Mouse (Mus musculus): Measurements from ENCODE around the gene Hist1h1c. TPM values are rescaled to one million over a fixed set of nuclear protein-coding genes. Genes with fewer than 3 reads are reported as not detected.

Gene Hist1h1c
- polyA plus RNA-seq, 1 experiment from 2014 or later, result 36.4 TPM

Small RNAs within 50 kb of the gene (microRNA-seq; reads per million reads assigned to microRNA genes)
- gene Gm44314 (ENCODE audit: borderline number of aligned reads) (not detected), gene Gm44484 (ENCODE audit: borderline number of aligned reads) (not detected)

Other genes starting within 250 kb of the Hist1h1c start
- 0.55 and 0.65 TPM in 2 replicates for gene Btn2a2, start 250.0 kb upstream of the Hist1h1c start, polyA plus RNA-seq (2015; fragmentation: Nextera tagmentation; extraction: Ambion mirVana)
- gene Hist1h4h, start 207.8 kb upstream of the Hist1h1c start, polyA plus RNA-seq (2015; fragmentation: Nextera tagmentation; extraction: Ambion mirVana), result 6.1 and 7.1 TPM in 2 replicates
- 2.7 and 3.4 TPM in 2 replicates for gene Hist1h2af, start 204.9 kb upstream of the Hist1h1c start, polyA plus RNA-seq (2015; fragmentation: Nextera tagmentation; extraction: Ambion mirVana)
- gene Hist1h3g, start 203.4 kb upstream of the Hist1h1c start, polyA plus RNA-seq (2015; fragmentation: Nextera tagmentation; extraction: Ambion mirVana), result 3.2 and 5.3 TPM in 2 replicates
- gene Hist1h2bh, start 195.4 kb upstream of the Hist1h1c start, polyA plus RNA-seq (2015; fragmentation: Nextera tagmentation; extraction: Ambion mirVana), result 1.0 and 1.1 TPM in 2 replicates
- gene Hist1h3f, start 194.8 kb upstream of the Hist1h1c start, polyA plus RNA-seq (2015; fragmentation: Nextera tagmentation; extraction: Ambion mirVana), result 0.25 and 0.37 TPM in 2 replicates
- 1.1 and 1.7 TPM in 2 replicates for gene Hist1h4f, start 187.2 kb upstream of the Hist1h1c start, polyA plus RNA-seq (2015; fragmentation: Nextera tagmentation; extraction: Ambion mirVana)
- 0.44 and 0.55 TPM in 2 replicates for gene Hist1h1d, start 185.5 kb upstream of the Hist1h1c start, polyA plus RNA-seq (2015; fragmentation: Nextera tagmentation; extraction: Ambion mirVana)
- gene Hist1h3e, start 176.4 kb upstream of the Hist1h1c start, polyA plus RNA-seq (2015; fragmentation: Nextera tagmentation; extraction: Ambion mirVana), result 3.7 and 4.4 TPM in 2 replicates
- 53.3 and 77.8 TPM in 2 replicates for gene Hist1h2ae, start 167.6 kb upstream of the Hist1h1c start, polyA plus RNA-seq (2015; fragmentation: Nextera tagmentation; extraction: Ambion mirVana)
- 6.5 and 8.3 TPM in 2 replicates for gene Hist1h2bg, start 167.4 kb upstream of the Hist1h1c start, polyA plus RNA-seq (2015; fragmentation: Nextera tagmentation; extraction: Ambion mirVana)
- gene Hist1h2bf, start 164.6 kb upstream of the Hist1h1c start, polyA plus RNA-seq (2015; fragmentation: Nextera tagmentation; extraction: Ambion mirVana), result 2.8 and 3.7 TPM in 2 replicates
- gene Hist1h2ad, start 164.4 kb upstream of the Hist1h1c start, polyA plus RNA-seq (2015; fragmentation: Nextera tagmentation; extraction: Ambion mirVana), result 1.8 and 3.9 TPM in 2 replicates
- gene Hist1h3d, start 163.0 kb upstream of the Hist1h1c start, polyA plus RNA-seq (2015; fragmentation: Nextera tagmentation; extraction: Ambion mirVana), result 5.0 and 6.0 TPM in 2 replicates
- 86.2 and 107 TPM in 2 replicates for gene Hist1h4d, start 157.2 kb upstream of the Hist1h1c start, polyA plus RNA-seq (2015; fragmentation: Nextera tagmentation; extraction: Ambion mirVana)
- 2.7 and 3.6 TPM in 2 replicates for gene Hist1h2be, start 117.7 kb upstream of the Hist1h1c start, polyA plus RNA-seq (2015; fragmentation: Nextera tagmentation; extraction: Ambion mirVana)
- gene Hist1h1e, start 116.2 kb upstream of the Hist1h1c start, polyA plus RNA-seq (2015; fragmentation: Nextera tagmentation; extraction: Ambion mirVana), result 14.7 and 20.7 TPM in 2 replicates
- 1.1 and 1.3 TPM in 2 replicates for gene Hist1h2ac, start 54.9 kb upstream of the Hist1h1c start, polyA plus RNA-seq (2015; fragmentation: Nextera tagmentation; extraction: Ambion mirVana)
- 63.3 and 66.8 TPM in 2 replicates for gene Hist1h2bc, start 54.6 kb upstream of the Hist1h1c start, polyA plus RNA-seq (2015; fragmentation: Nextera tagmentation; extraction: Ambion mirVana)
- not detected in 2 replicates for gene Hist1h1t, start 43.0 kb upstream of the Hist1h1c start, polyA plus RNA-seq (2015; fragmentation: Nextera tagmentation; extraction: Ambion mirVana)
- 4.2 and 5.3 TPM in 2 replicates for gene Hist1h4c, start 40.4 kb upstream of the Hist1h1c start, polyA plus RNA-seq (2015; fragmentation: Nextera tagmentation; extraction: Ambion mirVana)
- 8.7 and 13.0 TPM in 2 replicates for gene Hfe, start 28.0 kb upstream of the Hist1h1c start, polyA plus RNA-seq (2015; fragmentation: Nextera tagmentation; extraction: Ambion mirVana)
- gene Hist1h3c, start 6.8 kb downstream of the Hist1h1c start, polyA plus RNA-seq (2015; fragmentation: Nextera tagmentation; extraction: Ambion mirVana), result 3.5 and 4.8 TPM in 2 replicates
- gene Hist1h2bb, start 7.9 kb downstream of the Hist1h1c start, polyA plus RNA-seq (2015; fragmentation: Nextera tagmentation; extraction: Ambion mirVana), result 2.0 and 2.1 TPM in 2 replicates
- 23.1 and 38.3 TPM in 2 replicates for gene Hist1h2ab, start 12.3 kb downstream of the Hist1h1c start, polyA plus RNA-seq (2015; fragmentation: Nextera tagmentation; extraction: Ambion mirVana)
- gene Hist1h3b, start 13.5 kb downstream of the Hist1h1c start, polyA plus RNA-seq (2015; fragmentation: Nextera tagmentation; extraction: Ambion mirVana), result 8.4 and 9.7 TPM in 2 replicates
- gene Hist1h4b, start 18.2 kb downstream of the Hist1h1c start, polyA plus RNA-seq (2015; fragmentation: Nextera tagmentation; extraction: Ambion mirVana), result 2.6 and 3.0 TPM in 2 replicates
- gene Hist1h4a, start 22.4 kb downstream of the Hist1h1c start, polyA plus RNA-seq (2015; fragmentation: Nextera tagmentation; extraction: Ambion mirVana), result 0.39 and 0.42 TPM in 2 replicates
- gene Hist1h3a, start 23.6 kb downstream of the Hist1h1c start, polyA plus RNA-seq (2015; fragmentation: Nextera tagmentation; extraction: Ambion mirVana), result 2.3 and 3.5 TPM in 2 replicates
- 1.8 and 1.9 TPM in 2 replicates for gene Hist1h1a, start 24.9 kb downstream of the Hist1h1c start, polyA plus RNA-seq (2015; fragmentation: Nextera tagmentation; extraction: Ambion mirVana)
- not detected in 2 replicates for gene Trim38, start 31.1 kb downstream of the Hist1h1c start, polyA plus RNA-seq (2015; fragmentation: Nextera tagmentation; extraction: Ambion mirVana)
- not detected in 2 replicates for gene Slc17a2, start 68.2 kb downstream of the Hist1h1c start, polyA plus RNA-seq (2015; fragmentation: Nextera tagmentation; extraction: Ambion mirVana)
- gene Slc17a3, start 100.6 kb downstream of the Hist1h1c start, polyA plus RNA-seq (2015; fragmentation: Nextera tagmentation; extraction: Ambion mirVana), result not detected in 2 replicates
- not detected in 2 replicates for gene Slc17a1, start 128.9 kb downstream of the Hist1h1c start, polyA plus RNA-seq (2015; fragmentation: Nextera tagmentation; extraction: Ambion mirVana)
- not detected in 2 replicates for gene Slc17a4, start 176.2 kb downstream of the Hist1h1c start, polyA plus RNA-seq (2015; fragmentation: Nextera tagmentation; extraction: Ambion mirVana)
- gene Hist1h2ba, start 195.3 kb downstream of the Hist1h1c start, polyA plus RNA-seq (2015; fragmentation: Nextera tagmentation; extraction: Ambion mirVana), result not detected in 2 replicates
- not detected in 2 replicates for gene Hist1h2aa, start 195.7 kb downstream of the Hist1h1c start, polyA plus RNA-seq (2015; fragmentation: Nextera tagmentation; extraction: Ambion mirVana)

Measured in embryonic facial prominence, embryonic 15.5 days (tissue).